Mouse (Mus musculus): ENCODE measurements at regions not wholly inside any gene's neighbourhood (a gene's known extent, or its start where the extent isn't known, plus 50 kb on each side); places are given as distances from the start of the nearest gene placed in this dataset.

GRCm38 (mm10) chr17:82484609-82485008 lies 730.5 kb upstream of the Pkdcc start:
- TF ChIP-seq CTCF (IDR thresholded peaks at IDR 0.05) (no peak), EP300 (IDR thresholded peaks at IDR 0.05) (no peak)

Measured in lung, postnatal 0 days (tissue).